Mouse (Mus musculus): ENCODE results near the gene Rslcan18. TPM values are rescaled to one million over a fixed set of nuclear protein-coding genes. Genes with fewer than 3 reads are reported as not detected.

Rslcan18 gene
- polyA plus RNA-seq, 1 experiment from 2014 or later = 0.43 TPM

DNA sequence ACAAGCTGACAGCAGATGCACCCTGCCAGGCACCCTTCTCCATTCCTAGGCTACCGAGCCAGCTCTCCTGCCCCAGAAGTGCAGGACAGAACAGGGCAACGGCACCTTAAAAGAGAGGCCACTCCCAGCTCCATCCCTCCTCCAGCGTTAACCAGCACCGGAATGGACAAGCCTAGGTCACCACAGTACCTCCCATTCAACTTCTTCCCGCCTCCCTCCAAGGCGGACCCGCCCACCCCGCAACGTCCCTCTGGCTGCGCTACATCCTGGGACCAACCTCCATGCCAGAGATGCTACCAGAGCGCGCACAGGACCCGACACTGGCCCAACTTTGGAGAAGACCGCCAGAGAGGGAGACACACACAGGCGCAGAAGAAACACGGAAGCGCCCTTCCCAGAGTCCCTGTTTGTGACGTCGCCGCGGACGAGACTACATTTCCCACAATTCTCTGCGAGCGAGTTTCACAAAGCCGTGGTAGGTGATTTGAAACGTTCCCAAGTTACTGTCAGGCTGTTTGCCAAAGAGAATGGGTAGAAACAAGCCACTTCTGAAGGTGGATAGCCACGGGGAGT, 55.2 kb downstream of the Rslcan18 start, which contains the start of gene Zfp712:
Zfp712 (minus strand) TSS at position 385 of the 573 bp plus-strand sequence.
- peak; percentile 99 for ATAC-seq
- no peaks in the 10 kb centered on the region for H3K9me3 ChIP-seq (ENCODE audit: control insufficient read depth, low read length)

DNA sequence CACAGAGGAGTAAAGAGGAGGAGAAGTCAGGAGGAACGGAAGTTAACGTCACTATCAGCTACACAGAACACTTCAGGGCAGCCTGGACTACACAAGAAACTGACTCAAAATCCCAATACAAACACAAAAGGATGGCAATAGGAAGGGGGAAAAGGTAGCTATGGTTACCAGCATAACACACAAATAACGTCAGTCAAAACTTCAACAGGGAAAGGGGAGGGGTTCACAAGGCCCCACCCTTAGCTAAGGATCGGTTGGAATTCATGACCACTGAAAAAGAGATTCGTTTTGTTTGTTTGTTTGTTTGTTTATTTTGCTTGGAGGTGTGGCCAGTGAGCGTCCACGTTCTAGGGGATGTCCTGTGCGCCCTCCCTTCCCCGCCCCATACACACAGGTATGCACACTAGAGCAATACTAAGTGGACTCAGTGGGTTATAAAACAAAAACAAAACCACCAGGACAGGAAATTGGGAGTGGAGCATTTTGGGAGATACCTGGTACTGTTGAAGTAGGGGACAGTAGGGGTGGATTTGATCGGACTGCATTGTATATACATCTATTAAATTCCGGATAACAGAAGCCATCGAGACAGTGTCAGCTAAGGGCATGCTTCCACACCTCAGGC, 55.8 kb downstream of the Rslcan18 start:
- Histone ChIP-seq H3K27ac (ENCODE audit: low read length) (peak overlapping the region; percentile 89), H3K9me3 (ENCODE audit: control insufficient read depth, low read length) (no peaks in the 10 kb centered on the region), H3K36me3 (ENCODE audit: control insufficient read depth, insufficient read depth, low read length) (no peaks in the 10 kb centered on the region), H3K9ac (ENCODE audit: low read depth, low read length) (peak overlapping the region; percentile 71), H3K27me3 (replicated peaks; ENCODE audit: control insufficient read depth, insufficient read depth, low read length) (no peaks in the 10 kb centered on the region), H3K4me1 (ENCODE audit: control insufficient read depth, insufficient read depth, low read length) (peaks cover 3% of the 10 kb centered on the region; the same call in 1 of the 2 replicates), H3K4me2 (ENCODE audit: low read depth, low read length) (peak overlapping the region; percentile 66), H3K4me3 (ENCODE audit: low read length) (peak overlapping the region; percentile 74)
- ATAC-seq = peak; percentile 55
- 4% methylated on average over 12 of the region's 12 CpGs for WGBS

More for the DNA sequence above, 55.2 kb downstream of the Rslcan18 start, which contains the start of gene Zfp712:
- Histone ChIP-seq H3K27me3 (replicated peaks; ENCODE audit: control insufficient read depth, insufficient read depth, low read length) (no peaks in the 10 kb centered on the region), H3K4me3 (ENCODE audit: low read length) (peak within 1 kb of the TSS; percentile 74), H3K27ac (ENCODE audit: low read length) (peak within 1 kb of the TSS; percentile 89), H3K4me1 (ENCODE audit: control insufficient read depth, insufficient read depth, low read length) (peaks cover 3% of the 10 kb centered on the region; the same call in 1 of the 2 replicates), H3K4me2 (ENCODE audit: low read depth, low read length) (peak within 1 kb of the TSS; percentile 66), H3K36me3 (ENCODE audit: control insufficient read depth, insufficient read depth, low read length) (no peaks in the 10 kb centered on the region), H3K9ac (ENCODE audit: low read depth, low read length) (peak within 1 kb of the TSS; percentile 71)
- 0% methylated on average over 27 of the region's 27 CpGs for WGBS

Other genes starting within 250 kb of the Rslcan18 start
- gene Gm10767, start 211.3 kb downstream of the Rslcan18 start, polyA plus RNA-seq (2015; fragmentation: Nextera tagmentation; extraction: Ambion mirVana) = 1.2 and 1.7 TPM in 2 replicates
- 2.2 and 2.4 TPM in 2 replicates for gene Zfp712, start 55.1 kb downstream of the Rslcan18 start, polyA plus RNA-seq (2015; fragmentation: Nextera tagmentation; extraction: Ambion mirVana)
- gene Zfp708, start 18.3 kb downstream of the Rslcan18 start, polyA plus RNA-seq (2015; fragmentation: Nextera tagmentation; extraction: Ambion mirVana) = 2.2 and 2.6 TPM in 2 replicates
- gene Gm28557, start 7.7 kb downstream of the Rslcan18 start, polyA plus RNA-seq (2015; fragmentation: Nextera tagmentation; extraction: Ambion mirVana) = 2.1 and 2.7 TPM in 2 replicates
- 1.4 TPM in 2 replicates for gene Zfp759, start 5.4 kb upstream of the Rslcan18 start, polyA plus RNA-seq (2015; fragmentation: Nextera tagmentation; extraction: Ambion mirVana)
- 6.8 and 6.9 TPM in 2 replicates for gene Rsl1, start 56.9 kb upstream of the Rslcan18 start, polyA plus RNA-seq (2015; fragmentation: Nextera tagmentation; extraction: Ambion mirVana)
- gene Zfp455, start 78.2 kb upstream of the Rslcan18 start, polyA plus RNA-seq (2015; fragmentation: Nextera tagmentation; extraction: Ambion mirVana) = 1.2 and 1.4 TPM in 2 replicates
- gene Zfp458, start 162.2 kb upstream of the Rslcan18 start, polyA plus RNA-seq (2015; fragmentation: Nextera tagmentation; extraction: Ambion mirVana) = 1.2 and 1.5 TPM in 2 replicates
- gene Zfp457, start 190.2 kb upstream of the Rslcan18 start, polyA plus RNA-seq (2015; fragmentation: Nextera tagmentation; extraction: Ambion mirVana) = 0.69 and 1.4 TPM in 2 replicates
- gene Zfp595, start 216.3 kb upstream of the Rslcan18 start, polyA plus RNA-seq (2015; fragmentation: Nextera tagmentation; extraction: Ambion mirVana) = 2.0 and 2.4 TPM in 2 replicates
- gene Gm28044, start 244.3 kb upstream of the Rslcan18 start, polyA plus RNA-seq (2015; fragmentation: Nextera tagmentation; extraction: Ambion mirVana) = 0.28 and 0.95 TPM in 2 replicates
- gene Zfp953, start 244.3 kb upstream of the Rslcan18 start, polyA plus RNA-seq (2015; fragmentation: Nextera tagmentation; extraction: Ambion mirVana) = 0.77 and 1.0 TPM in 2 replicates